Mouse (Mus musculus) megakaryocyte, embryonic 14.5 days (primary cell): ENCODE measurements at regions not wholly inside any gene's neighbourhood (a gene's known extent, or its start where the extent isn't known, plus 50 kb on each side); places are given as distances from the start of the nearest gene placed in this dataset.

Experiments used
- FLI1 ChIP-seq: IDR thresholded peaks from 2 replicates; pipeline ENCODE4 v1.6.1; 2012; ENCODE audit warnings: low read length, inconsistent platforms, mixed read lengths
- GATA1 ChIP-seq: IDR thresholded peaks from 3 replicates; pipeline ENCODE4 v1.6.1; 2012; ENCODE audit warnings: mixed read lengths, low read length, inconsistent platforms, borderline replicate concordance

DNA sequence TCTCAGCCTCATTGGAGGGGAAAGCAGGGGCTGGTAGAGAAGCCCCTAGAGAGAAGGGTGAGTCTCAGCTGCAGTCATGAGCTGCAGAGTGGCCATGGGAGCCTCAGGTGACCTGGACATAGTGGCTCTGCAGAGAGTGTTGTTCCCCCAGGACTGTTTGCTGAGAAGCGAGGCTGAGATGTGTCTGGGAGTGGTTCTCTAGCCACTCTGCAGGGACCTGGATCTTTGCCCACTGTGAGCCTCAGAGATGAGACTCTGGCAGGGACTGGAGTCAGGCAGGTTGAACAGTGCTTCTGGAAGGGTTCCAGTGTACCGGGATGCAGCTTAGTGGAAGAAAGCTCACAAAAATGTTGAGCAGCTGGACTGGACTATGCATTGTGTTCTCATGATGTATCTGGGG, 222.6 kb upstream of the Shh start:
- TF ChIP-seq GATA1, result no peak
- TF ChIP-seq FLI1, result no peak
